Mouse (Mus musculus): ENCODE measurements around the gene Samd9l. TPM values are rescaled to one million over a fixed set of nuclear protein-coding genes. Genes with fewer than 3 reads are reported as not detected.
"Not testable (repeated sequence)": the region's sequence is repeated elsewhere in the genome, so short reads cannot be mapped to it uniquely, and the experiment has no call there.

Samd9l gene
- total RNA-seq (2015; ENCODE audit: low replicate concordance), result 25.1 and 38.0 TPM in 2 replicates
- 27.3 and 42.0 TPM in 2 replicates for total RNA-seq (2017; ENCODE audit: low replicate concordance)

DNA sequence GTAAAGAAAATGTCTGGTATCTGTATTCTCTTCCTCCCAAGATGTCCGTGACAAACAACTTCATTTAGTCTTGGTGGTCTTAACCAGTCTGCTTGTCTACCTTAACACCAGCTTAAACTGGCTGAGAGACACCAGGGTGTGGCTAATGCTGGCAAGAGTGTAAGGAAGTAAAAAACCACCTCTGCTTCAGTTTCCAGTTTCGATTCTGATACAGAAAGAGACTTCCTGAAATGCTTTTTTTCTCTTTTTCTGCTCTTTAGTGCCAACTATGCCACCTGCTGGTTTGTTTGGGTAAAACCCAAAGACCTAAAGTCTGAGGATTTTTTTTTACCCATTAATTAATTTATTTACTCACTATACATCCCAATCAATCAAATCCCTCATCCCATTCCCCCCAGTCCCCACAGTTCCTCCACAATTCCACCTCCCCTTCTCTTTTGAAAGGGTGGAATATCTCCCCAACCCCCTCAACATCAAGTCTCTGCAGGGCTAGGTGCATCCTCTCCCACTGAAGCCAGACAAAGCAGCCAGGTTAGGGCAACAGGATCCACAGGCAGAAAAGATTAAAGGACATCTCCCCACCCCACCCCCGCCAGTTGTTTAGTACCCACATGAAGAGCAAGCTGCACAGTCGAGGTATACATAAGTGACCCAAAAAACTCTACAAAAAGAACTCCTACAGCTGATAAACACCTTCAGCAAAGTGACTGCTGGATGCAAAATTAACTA lies at the start of gene Samd9l:
Samd9l (minus strand) TSS at position 233 of the 729 bp plus-strand sequence.
- peak; percentile 77 for ATAC-seq (replicated peaks; ENCODE audit: low FRiP score, poor library complexity, severe bottlenecking)

- peak; percentile 94 for ATAC-seq (replicated peaks; ENCODE audit: low FRiP score, poor library complexity, severe bottlenecking)
Observed at GRCm38 (mm10) chr6:3447404-3447803, 48.0 kb upstream of the Samd9l start.

DNA sequence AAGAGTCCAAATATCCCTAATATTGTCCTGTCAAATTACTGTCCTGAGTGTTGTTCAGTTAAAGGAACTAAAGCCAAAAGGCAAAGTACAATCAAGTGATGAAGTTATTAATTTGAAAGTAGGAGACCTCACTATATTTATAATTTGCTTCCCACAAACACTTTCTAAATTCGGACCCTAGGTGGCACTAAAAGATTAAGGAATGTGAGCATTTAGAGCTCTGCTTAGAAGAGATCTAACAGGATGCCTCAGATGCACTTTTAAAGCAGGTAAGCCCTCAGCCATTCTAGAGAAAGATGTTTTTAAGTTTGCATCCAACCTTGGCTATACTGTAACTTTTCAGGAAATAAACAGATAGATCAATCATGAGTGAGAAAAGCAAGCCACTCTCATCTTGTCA lies 44.5 kb upstream of the Samd9l start:
- ATAC-seq (replicated peaks; ENCODE audit: low FRiP score, poor library complexity, severe bottlenecking), result no peak

- ATAC-seq (replicated peaks; ENCODE audit: low FRiP score, poor library complexity, severe bottlenecking), result no peak
Observed at GRCm38 (mm10) chr6:3436087-3436486, 36.7 kb upstream of the Samd9l start.

DNA sequence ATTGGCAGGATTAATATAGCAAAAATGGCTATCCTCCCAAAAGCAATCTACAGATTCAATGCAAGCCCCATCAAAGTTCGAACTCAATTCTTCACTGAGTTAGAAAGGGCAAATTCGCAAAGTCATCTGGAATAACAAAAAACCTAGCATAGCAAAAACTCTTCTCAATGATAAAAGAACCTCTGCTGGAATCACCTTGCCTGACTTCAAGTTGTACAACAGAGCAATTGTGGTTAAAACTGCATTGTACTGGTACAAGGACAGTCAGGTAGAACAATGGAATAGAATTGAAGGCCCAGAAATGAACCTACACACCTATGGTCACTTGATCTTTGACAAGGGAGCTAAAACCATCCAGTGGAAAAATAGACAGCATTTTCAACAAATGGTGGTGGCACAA lies 31.6 kb upstream of the Samd9l start:
- not testable (repeated sequence) for ATAC-seq (replicated peaks; ENCODE audit: low FRiP score, poor library complexity, severe bottlenecking)

- no peak for ATAC-seq (replicated peaks; ENCODE audit: low FRiP score, poor library complexity, severe bottlenecking)
Observed at GRCm38 (mm10) chr6:3427047-3427446, 27.7 kb upstream of the Samd9l start.

GRCm38 (mm10) chr6:3425333-3425732 lies 26.0 kb upstream of the Samd9l start:
- ATAC-seq (replicated peaks; ENCODE audit: low FRiP score, poor library complexity, severe bottlenecking), result not testable (repeated sequence)

- not testable (repeated sequence) for ATAC-seq (replicated peaks; ENCODE audit: low FRiP score, poor library complexity, severe bottlenecking)
Observed at GRCm38 (mm10) chr6:3424613-3425277, 25.4 kb upstream of the Samd9l start.

- ATAC-seq (replicated peaks; ENCODE audit: low FRiP score, poor library complexity, severe bottlenecking), result peak; percentile 43; the same call in 1 of the 2 replicates
Observed at GRCm38 (mm10) chr6:3397182-3397906, 2.0 kb downstream of the Samd9l start.

GRCm38 (mm10) chr6:3395921-3396611 lies 3.3 kb downstream of the Samd9l start:
- ATAC-seq (replicated peaks; ENCODE audit: low FRiP score, poor library complexity, severe bottlenecking), result not testable (repeated sequence)

- ATAC-seq (replicated peaks; ENCODE audit: low FRiP score, poor library complexity, severe bottlenecking), result no peak
Observed at GRCm38 (mm10) chr6:3389995-3390394, 9.4 kb downstream of the Samd9l start.

DNA sequence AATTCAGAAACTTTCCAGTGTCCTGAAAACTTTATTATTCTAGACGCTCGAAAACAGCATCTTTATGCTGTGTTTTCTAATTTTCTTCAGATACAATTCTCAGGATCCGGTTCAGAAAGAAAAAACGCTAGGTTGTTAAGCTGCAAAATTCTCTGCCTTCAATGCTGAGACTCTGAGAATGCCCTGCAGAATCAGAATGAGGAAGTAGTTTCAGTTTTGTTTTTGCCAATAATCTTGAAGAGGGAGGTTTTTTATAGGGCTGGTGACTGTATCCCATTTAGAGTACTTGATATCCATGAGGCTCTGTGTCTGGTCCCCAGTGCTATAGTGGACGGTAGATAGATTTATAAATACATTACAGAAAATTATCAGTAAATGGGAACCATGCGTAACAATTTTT lies 12.8 kb downstream of the Samd9l start:
- no peak for ATAC-seq (replicated peaks; ENCODE audit: low FRiP score, poor library complexity, severe bottlenecking)

GRCm38 (mm10) chr6:3384816-3385215 lies 14.6 kb downstream of the Samd9l start:
- ATAC-seq (replicated peaks; ENCODE audit: low FRiP score, poor library complexity, severe bottlenecking), result not testable (repeated sequence)

DNA sequence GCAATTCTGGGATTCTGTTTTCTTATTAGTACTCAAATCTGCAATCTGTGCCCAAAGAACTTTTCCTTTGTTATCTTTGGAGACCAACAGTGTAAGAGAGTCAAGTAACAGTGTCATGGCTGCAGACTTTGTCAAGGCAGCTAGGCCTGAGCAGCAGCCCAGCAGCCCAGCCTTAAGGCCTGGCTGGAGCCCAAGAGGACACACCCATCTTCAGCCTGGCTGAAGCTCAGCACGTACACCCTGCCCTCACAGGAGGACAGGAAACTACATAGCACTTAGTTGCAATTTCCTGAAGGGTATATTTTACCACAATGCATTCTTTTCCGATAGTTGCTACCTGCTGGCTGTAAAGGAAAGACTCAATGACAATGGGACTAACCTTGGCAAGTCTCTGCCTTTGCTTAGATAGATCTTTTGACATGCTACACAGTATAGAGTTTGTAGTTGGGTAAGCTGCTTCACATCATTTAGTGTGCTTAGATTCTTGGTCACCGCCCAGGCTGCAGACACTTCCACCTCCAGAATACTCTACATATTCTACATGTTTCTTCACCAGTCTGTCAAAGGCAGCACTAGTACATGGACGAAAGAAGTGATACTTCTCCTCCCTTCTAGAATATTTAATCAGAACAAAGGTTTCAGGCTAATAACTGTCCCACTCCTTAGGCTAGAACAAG lies 15.1 kb downstream of the Samd9l start:
- peak; percentile 65; the same call in 1 of the 2 replicates for ATAC-seq (replicated peaks; ENCODE audit: low FRiP score, poor library complexity, severe bottlenecking)

- no peak for ATAC-seq (replicated peaks; ENCODE audit: low FRiP score, poor library complexity, severe bottlenecking)
Observed at GRCm38 (mm10) chr6:3379146-3379545, 20.2 kb downstream of the Samd9l start.

GRCm38 (mm10) chr6:3376687-3377086 lies 22.7 kb downstream of the Samd9l start:
- ATAC-seq (replicated peaks; ENCODE audit: low FRiP score, poor library complexity, severe bottlenecking), result no peak

GRCm38 (mm10) chr6:3369527-3369926 lies 29.8 kb downstream of the Samd9l start:
- no peak for ATAC-seq (replicated peaks; ENCODE audit: low FRiP score, poor library complexity, severe bottlenecking)

- not testable (repeated sequence) for ATAC-seq (replicated peaks; ENCODE audit: low FRiP score, poor library complexity, severe bottlenecking)
Observed at GRCm38 (mm10) chr6:3365609-3366008, 33.8 kb downstream of the Samd9l start.

DNA sequence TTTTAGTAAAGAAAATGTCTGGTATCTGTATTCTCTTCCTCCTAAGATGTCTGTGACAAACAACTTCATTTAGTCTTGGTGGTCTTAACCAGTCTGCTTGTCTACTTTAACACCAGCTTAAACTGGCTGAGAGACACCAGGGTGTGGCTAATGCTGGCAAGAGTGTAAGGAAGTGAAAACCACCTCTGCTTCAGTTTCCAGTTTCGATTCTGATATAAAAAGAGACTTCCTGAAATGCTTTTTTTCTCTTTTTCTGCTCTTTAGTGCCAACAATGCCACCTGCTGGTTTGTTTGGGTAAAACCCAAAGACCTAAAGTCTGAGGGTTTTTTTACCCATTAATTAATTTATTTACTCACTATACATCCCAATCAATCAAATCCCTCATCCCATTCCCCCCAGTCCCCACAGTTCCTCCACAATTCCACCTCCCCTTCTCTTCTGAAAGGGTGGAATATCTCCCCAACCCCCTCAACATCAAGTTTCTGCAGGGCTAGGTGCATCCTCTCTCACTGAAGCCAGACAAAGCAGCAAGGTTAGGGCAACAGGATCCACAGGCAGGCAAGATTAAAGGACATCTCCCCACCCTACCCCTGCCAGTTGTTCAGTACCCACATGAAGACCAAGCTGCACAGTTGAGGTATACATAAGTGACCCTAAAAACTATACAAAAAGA lies 53.3 kb downstream of the Samd9l start:
- peak; percentile 55; the same call in 1 of the 2 replicates for ATAC-seq (replicated peaks; ENCODE audit: low FRiP score, poor library complexity, severe bottlenecking)

Data from erythroblast, adult 5-6 weeks (primary cell).